Comparison of ENCODE assay signal across 26 mouse cellular contexts in the genomic region with DNA sequence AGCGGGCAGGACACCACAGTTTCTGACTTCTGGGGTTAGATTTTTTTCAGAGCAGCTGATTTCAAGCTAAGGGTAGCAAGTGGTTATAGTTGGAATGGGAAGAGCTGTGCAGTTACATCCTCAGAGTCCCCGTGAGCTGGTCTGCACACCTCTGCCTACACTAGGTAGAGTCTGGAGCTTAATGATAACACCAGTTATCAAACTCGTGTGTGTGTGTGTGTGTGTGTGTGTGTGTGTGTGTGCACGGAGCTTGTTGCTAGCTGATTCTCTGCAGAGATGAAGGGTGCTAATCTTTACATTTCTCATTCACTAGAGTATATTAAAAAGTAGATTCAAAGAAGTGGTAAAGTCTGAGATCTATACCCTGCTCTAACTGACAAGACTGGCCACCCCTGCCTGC.
"Had no signal": no experiment of that assay in that cellular context is flagged by ENCODE, and none has a peak within 500 bp of the region (broad histone marks: within the 10 kb centered on the region; RNA-seq: fewer than 3 reads in every experiment).

No protein-coding gene starts in this region.

- DNase-seq: gastrocnemius, postnatal 14 days; gastrocnemius, postnatal 36 days; heart, adult 11 months; heart, adult 2 months; heart, postnatal 14 days; heart, postnatal 36 days; kidney, adult 11 months; kidney, adult 2 months; kidney, adult 9 months; kidney, postnatal 14 days; kidney, postnatal 36 days; layer of hippocampus, adult 9-11 months; layer of hippocampus, postnatal 36 days; left cerebral cortex, postnatal 4 days had no signal

- H3K36me3 ChIP-seq: heart, embryonic 13.5 days; heart, embryonic 15.5 days; hindbrain, embryonic 13.5 days; hindbrain, embryonic 15.5 days; kidney, embryonic 15.5 days; limb, embryonic 13.5 days; limb, embryonic 15.5 days; liver, embryonic 15.5 days had no signal

- H3K27ac ChIP-seq: heart, adult 2 months; heart, embryonic 13.5 days; heart, embryonic 15.5 days; hindbrain, embryonic 13.5 days; hindbrain, embryonic 15.5 days; hindbrain, postnatal 0 days; kidney, embryonic 15.5 days; kidney, postnatal 0 days; limb, embryonic 13.5 days; limb, embryonic 15.5 days; liver, embryonic 15.5 days had no signal

- H3K27me3 ChIP-seq: heart, embryonic 13.5 days; heart, embryonic 15.5 days; hindbrain, embryonic 13.5 days; hindbrain, embryonic 15.5 days; kidney, embryonic 15.5 days; limb, embryonic 13.5 days; limb, embryonic 15.5 days; liver, embryonic 15.5 days had no signal

- H3K4me1 ChIP-seq: heart, embryonic 13.5 days; heart, embryonic 15.5 days; hindbrain, embryonic 13.5 days; hindbrain, embryonic 15.5 days; limb, embryonic 15.5 days had no signal

- H3K9me3 ChIP-seq: heart, embryonic 15.5 days; hindbrain, embryonic 15.5 days; limb, embryonic 15.5 days; liver, embryonic 15.5 days had no signal

- H3K4me3 ChIP-seq: heart, adult 2 months; heart, embryonic 13.5 days; heart, embryonic 15.5 days; hindbrain, embryonic 13.5 days; hindbrain, embryonic 15.5 days; kidney, embryonic 15.5 days; limb, embryonic 13.5 days; limb, embryonic 15.5 days; liver, embryonic 15.5 days had no signal

- H3K9ac ChIP-seq: heart, embryonic 13.5 days; heart, embryonic 15.5 days; hindbrain, embryonic 13.5 days; hindbrain, embryonic 15.5 days; kidney, embryonic 15.5 days; limb, embryonic 13.5 days; limb, embryonic 15.5 days; liver, embryonic 15.5 days had no signal

- ATAC-seq: hindbrain, postnatal 0 days; intestine, embryonic 16.5 days had no signal

- H3K4me2 ChIP-seq: heart, embryonic 11.5 days; heart, embryonic 13.5 days; heart, embryonic 15.5 days; hindbrain, embryonic 13.5 days; hindbrain, embryonic 15.5 days; kidney, embryonic 15.5 days; limb, embryonic 13.5 days; limb, embryonic 15.5 days; liver, embryonic 15.5 days had no signal
